Mouse (Mus musculus): Measurements from ENCODE around the gene Rab25.

- TF ChIP-seq CTCF (IDR thresholded peaks at IDR 0.05; ENCODE audit: low read depth, low read length) = no peak
- no peak for TF ChIP-seq GATA1 (IDR thresholded peaks at IDR 0.05; ENCODE audit: borderline replicate concordance, low read length)
Measured at GRCm38 (mm10) chr3:88525021-88525420, 23.1 kb downstream of the Rab25 start.
